Mouse (Mus musculus): ENCODE data around the gene Glipr1.

The Glipr1 gene

GRCm38 (mm10) chr10:111959353-111959752 lies 43.1 kb downstream of the Glipr1 start:
- DNase-seq: peak; percentile 73

GRCm38 (mm10) chr10:111958046-111958421 lies 44.4 kb downstream of the Glipr1 start:
- no peak for DNase-seq

GRCm38 (mm10) chr10:111957271-111958045 lies 45.0 kb downstream of the Glipr1 start:
- peak; percentile 80 for DNase-seq

GRCm38 (mm10) chr10:111955836-111956235 lies 46.6 kb downstream of the Glipr1 start:
- DNase-seq: no peak

- no peak for DNase-seq
Observed at GRCm38 (mm10) chr10:111949008-111949407, 53.4 kb downstream of the Glipr1 start.

GRCm38 (mm10) chr10:111948041-111948440 lies 54.4 kb downstream of the Glipr1 start:
- no peak for DNase-seq

- no peak for DNase-seq
Observed at GRCm38 (mm10) chr10:111945563-111945962, 56.9 kb downstream of the Glipr1 start.

GRCm38 (mm10) chr10:111943026-111943425 lies 59.4 kb downstream of the Glipr1 start:
- DNase-seq: no peak

GRCm38 (mm10) chr10:111937146-111937534 lies 65.3 kb downstream of the Glipr1 start:
- DNase-seq: no peak

- peak; percentile 81 for DNase-seq
Observed at GRCm38 (mm10) chr10:111936491-111937145, 65.8 kb downstream of the Glipr1 start.

GRCm38 (mm10) chr10:111936021-111936420 lies 66.4 kb downstream of the Glipr1 start:
- DNase-seq: no peak
